Mouse (Mus musculus): ENCODE results near the gene Tcte2.
A peak's percentile ranks its signal among the peaks of the same experiment; 100 is the strongest.
"Not testable (repeated sequence)": the region's sequence is repeated elsewhere in the genome, so short reads cannot be mapped to it uniquely, and the experiment has no call there.

Tcte2 gene

GRCm38 (mm10) chr17:13761179-13761913 lies at the start of gene Tcte2:
Tcte2 (minus strand) TSS chr17:13761825.
- DNase-seq (ENCODE audit: extremely low read depth, low read depth): no peak

- DNase-seq (ENCODE audit: extremely low read depth, low read depth): no peak
These were observed 44.4 kb upstream of the Tcte2 start for GRCm38 (mm10) chr17:13806016-13806415.

GRCm38 (mm10) chr17:13802836-13803408 lies 41.3 kb upstream of the Tcte2 start:
- no peak for DNase-seq (ENCODE audit: extremely low read depth, low read depth)

DNA sequence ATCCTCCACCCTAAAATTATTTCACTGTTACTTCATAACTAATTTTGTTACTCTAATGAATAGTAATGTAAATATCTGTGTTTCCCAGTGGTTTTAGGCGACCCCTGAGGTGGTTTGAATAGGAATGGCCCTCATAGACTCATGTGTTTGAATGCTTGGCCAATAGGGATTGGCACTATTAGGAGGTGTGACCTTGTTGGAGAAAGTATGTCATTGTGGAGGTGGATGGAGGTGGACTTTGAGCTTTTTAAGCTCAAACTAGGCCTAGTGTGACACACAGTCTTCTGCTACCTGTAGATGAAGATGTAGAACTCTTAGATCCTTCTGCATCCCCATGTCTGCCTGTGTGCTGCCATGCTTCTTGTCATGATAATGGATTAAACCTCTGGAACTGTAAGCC lies 36.1 kb upstream of the Tcte2 start:
- DNase-seq (ENCODE audit: extremely low read depth, low read depth): no peak

DNA sequence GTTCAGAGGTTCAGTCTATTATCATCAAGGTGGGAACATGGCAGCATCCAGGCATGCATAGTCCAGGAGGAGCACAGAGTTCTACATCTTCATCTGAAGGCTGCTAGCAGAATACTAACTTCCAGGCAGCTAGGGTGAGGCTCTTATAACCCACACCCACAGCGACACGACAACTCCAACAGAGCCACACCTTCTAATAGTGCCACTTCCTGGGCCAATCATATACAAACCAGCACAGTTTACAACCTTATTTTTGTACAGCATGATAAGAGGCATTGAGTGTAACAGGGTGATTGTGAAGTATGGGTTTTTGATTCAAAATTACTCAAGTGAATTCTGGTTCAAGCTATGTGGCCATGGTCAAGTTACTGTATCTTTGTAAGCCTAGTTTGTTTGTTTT lies 28.4 kb upstream of the Tcte2 start:
- DNase-seq (ENCODE audit: extremely low read depth, low read depth): not testable (repeated sequence)

DNA sequence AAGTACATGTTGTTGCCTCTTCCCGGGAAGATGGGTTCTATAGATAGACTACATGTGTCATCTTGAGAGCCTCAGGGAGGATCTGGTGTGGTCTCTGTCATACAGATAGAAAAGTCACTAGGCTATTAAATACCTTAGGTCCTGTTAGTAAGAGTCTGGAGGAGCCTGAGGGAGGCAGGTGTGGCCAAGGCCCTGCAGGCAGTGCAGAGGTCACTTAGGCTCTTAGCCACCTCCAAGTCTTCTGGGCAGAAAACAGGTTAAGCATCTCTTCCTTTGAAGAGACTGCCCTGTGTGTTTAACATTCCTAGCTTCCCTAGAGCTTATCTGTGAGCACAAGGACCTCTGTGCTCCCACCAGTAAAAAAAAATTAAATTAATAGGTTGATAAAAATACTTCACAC lies 21.8 kb upstream of the Tcte2 start:
- DNase-seq (ENCODE audit: extremely low read depth, low read depth): no peak

DNA sequence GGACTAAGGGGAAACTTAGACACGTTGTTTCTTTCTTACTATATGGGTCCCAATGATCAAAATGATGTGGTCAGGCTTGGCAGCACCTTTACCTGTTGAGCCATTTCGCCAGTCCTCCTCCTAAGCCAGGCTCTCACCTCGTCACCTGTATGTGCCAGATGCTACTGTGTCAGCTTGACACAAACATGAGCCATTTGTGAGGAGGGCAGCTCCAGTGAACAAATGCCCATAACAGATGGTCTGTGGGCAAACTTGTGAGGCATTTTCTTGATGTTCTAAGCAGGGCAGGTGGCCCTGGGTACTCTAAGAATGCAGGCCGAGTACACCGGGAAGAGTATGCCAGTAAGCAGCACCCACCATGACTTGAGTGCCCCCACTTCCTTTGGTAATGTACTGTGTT lies 20.3 kb upstream of the Tcte2 start:
- DNase-seq (ENCODE audit: extremely low read depth, low read depth): no peak

DNA sequence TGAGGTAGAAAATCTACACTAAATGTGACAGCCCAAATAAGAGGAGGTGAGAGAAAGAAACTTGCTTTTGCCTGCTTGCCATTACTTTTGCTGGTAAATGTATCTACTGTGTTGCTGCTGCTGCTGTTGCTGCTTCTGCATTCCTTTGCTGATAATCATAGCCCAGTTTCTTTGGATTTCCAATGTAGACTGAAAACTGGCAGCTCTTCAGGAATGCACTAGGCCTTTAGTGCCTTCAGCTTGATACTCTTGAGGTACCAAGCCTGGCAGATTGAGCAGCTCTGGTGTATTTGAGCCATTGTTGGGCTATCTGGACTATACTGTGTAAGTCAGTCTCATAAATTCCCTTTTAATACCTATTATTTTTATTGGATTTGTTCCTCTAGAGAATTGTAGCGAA lies 17.2 kb upstream of the Tcte2 start:
- no peak for DNase-seq (ENCODE audit: extremely low read depth, low read depth)

DNA sequence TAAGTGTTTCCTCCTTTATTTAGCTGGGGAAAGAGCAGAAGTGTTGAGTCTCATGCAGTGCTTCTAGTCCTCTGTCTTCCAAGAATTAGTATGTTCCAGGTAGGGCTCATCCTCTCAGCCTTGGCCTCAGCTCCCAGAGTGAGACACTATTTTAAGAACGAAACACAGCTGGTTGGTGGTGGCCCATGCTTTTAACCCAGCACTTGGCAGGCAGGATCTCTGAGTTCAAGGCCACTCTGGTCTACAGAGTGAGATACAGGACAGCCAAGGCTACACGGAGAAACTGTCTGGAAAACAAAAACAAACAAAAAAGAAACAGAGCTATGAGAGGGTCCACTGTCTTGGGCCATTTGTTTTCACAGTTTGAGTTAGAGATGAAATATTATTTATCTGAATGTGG lies 16.1 kb upstream of the Tcte2 start:
- DNase-seq (ENCODE audit: extremely low read depth, low read depth): no peak

GRCm38 (mm10) chr17:13769256-13769655 lies 7.6 kb upstream of the Tcte2 start:
- peak; percentile 16 for DNase-seq (ENCODE audit: extremely low read depth, low read depth)

DNA sequence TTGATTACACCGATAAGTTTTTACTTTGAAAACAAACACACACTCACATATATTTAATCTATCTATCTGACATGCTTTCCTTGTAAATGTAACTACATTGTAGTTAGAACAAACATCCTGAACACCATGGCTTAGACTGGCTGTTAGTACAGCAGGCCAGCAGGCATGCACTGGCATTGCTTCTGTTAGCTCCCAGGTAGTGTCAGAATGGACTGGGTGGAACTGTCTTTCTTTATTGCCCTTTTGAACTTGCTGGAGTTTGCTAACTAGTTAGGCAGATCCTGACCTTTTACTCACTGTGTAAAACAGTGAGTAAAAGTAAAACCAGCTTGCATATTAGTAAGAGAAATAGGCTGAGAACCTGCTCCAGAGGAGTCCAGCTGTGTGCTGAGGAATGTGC lies 6.9 kb upstream of the Tcte2 start:
- DNase-seq (ENCODE audit: extremely low read depth, low read depth): no peak

DNA sequence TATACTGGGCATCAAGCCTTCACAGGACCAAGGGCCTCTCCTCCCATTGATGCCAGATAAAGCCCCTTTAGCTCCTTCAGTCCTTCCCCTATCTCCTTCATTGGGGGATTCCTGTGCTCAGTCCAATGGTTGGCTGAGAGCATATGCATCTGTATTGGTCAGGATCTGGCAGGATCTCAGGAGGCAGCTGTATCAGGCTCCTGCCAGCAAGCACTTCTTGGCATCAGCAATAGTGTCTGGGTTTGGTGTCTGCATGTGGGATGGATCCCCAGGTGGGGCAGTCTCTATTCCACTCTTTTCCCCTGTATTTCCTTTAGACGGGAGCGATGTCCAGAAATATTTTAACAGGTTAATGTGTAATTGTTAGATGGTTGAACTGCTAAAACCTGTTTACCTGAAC lies 3.3 kb upstream of the Tcte2 start:
- DNase-seq (ENCODE audit: extremely low read depth, low read depth): not testable (repeated sequence)

DNA sequence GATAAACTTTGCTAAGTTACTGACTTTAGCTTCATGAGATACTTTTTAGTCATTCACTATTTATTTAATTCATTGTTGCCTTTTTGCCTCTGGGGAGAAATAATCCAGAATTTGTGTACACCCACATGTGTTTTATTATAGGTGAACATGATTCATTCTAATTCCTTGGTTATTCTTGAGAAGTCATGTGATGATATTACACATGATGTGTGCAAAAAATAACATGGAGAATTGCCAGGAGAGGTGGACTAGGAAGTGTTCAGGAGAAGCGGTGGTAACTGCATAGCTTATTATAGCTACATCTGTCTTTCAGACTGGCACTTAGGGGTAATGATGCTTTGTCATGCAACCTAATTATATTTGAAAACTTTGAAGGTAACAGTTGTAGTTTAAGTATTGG lies 2.2 kb upstream of the Tcte2 start:
- no peak for DNase-seq (ENCODE audit: extremely low read depth, low read depth)

- no peak for DNase-seq (ENCODE audit: extremely low read depth, low read depth)
These were observed 898 bp downstream of the Tcte2 start for GRCm38 (mm10) chr17:13760675-13761178.

- no peak for DNase-seq (ENCODE audit: extremely low read depth, low read depth)
These were observed 1.6 kb downstream of the Tcte2 start, which contains the start of gene Afdn for GRCm38 (mm10) chr17:13759853-13760627. Afdn (plus strand) TSS chr17:13760539.

GRCm38 (mm10) chr17:13759156-13759852 lies 2.3 kb downstream of the Tcte2 start:
- DNase-seq (ENCODE audit: extremely low read depth, low read depth): no peak

DNA sequence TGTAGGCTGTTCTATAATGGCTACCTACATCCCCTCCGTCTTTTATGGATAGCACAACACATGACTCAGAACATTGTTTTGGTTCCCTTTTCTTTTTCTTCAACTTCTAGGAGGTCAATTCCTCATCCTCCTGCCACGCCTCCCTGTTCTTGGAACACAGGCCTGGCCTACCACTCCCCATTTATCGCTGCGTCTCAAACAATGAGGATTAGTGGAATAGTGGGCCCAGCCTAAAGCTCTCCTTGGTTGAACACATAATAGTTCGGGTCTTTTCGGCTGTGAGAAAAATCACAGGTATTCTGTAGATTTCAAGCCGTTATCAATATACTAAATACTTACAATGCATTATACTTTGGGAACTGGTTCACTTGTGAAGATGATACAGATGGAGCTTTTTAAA lies 3.0 kb downstream of the Tcte2 start:
- no peak for DNase-seq (ENCODE audit: extremely low read depth, low read depth)

DNA sequence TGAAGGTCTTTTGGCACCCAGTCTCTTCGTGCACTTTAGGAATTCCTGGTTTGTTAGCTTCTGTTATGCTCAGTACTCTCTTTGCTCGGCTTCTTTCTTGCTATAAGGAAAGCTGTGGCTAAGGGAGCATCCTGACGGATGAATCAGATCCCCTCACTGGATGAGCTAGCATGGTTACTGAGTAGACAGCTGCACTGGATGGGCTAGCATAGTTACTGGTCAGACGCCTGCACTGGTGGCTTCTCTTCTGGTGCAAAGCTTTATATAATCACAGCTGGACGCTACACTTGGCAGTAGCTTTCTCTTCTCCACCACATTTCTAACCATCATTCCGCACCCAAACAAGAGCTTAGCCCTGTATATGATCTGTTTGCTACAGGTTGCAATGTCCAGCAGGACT lies 6.7 kb downstream of the Tcte2 start:
- DNase-seq (ENCODE audit: extremely low read depth, low read depth): no peak

GRCm38 (mm10) chr17:13753918-13754317 lies 7.7 kb downstream of the Tcte2 start:
- no peak for DNase-seq (ENCODE audit: extremely low read depth, low read depth)

DNA sequence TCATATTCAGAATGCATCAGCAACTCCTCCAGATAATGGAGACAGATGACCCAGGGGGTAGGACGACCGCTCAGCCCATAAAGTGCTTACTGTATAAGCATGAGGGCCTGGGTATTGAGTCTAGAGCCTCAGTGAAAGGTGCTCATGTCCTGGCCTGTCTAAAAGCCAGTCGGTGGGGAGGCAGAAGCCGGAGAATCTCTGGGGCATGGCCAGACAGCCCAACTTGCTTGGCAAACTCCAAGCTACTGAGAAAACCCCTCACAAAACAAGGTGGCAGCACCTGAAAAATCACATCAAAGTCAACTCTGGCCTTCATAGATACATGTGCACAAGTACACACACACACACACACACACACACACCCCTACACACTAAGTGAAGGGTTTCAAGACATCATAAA lies 12.6 kb downstream of the Tcte2 start:
- DNase-seq (ENCODE audit: extremely low read depth, low read depth): no peak

DNA sequence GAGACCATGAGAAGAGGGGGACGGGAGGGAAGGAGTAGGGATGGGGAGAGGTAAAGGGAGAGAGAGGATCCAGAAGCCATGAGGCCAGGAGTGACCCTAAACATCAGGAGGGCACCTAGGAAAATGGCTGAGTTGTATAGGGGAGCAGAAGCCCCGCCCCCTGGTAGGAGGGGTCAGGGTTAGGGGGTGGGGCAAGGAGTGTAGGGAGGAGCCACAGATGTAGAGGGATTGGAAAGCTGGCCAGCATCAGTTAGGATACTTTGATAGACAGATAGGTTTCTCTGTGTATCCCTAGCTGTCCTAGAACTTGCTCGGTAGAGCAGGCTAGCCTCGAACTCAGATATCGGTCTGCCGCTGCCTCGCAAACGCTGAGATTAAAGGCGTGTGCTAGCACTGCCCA lies 13.9 kb downstream of the Tcte2 start:
- DNase-seq (ENCODE audit: extremely low read depth, low read depth): no peak

- no peak for DNase-seq (ENCODE audit: extremely low read depth, low read depth)
These were observed 15.3 kb downstream of the Tcte2 start for GRCm38 (mm10) chr17:13746330-13746729.

All from MEL-GATA-1-ER (cell line).